Mouse (Mus musculus): ENCODE data around the gene Mier2.

GRCm38 (mm10) chr10:79554330-79555237 lies at the start of gene Mier2:
- TF ChIP-seq EP300 (IDR thresholded peaks at IDR 0.05; ENCODE audit: low read depth) (no peak), CTCF (IDR thresholded peaks at IDR 0.05; ENCODE audit: low read depth) (no peak)
